Mouse (Mus musculus): ENCODE results near the gene Onecut1. TPM values are rescaled to one million over a fixed set of nuclear protein-coding genes. Genes with fewer than 3 reads are reported as not detected.
A peak's percentile ranks its signal among the peaks of the same experiment; 100 is the strongest.

Gene Onecut1
- polyA plus RNA-seq, 1 experiment from 2014 or later: 9.1 TPM

DNA sequence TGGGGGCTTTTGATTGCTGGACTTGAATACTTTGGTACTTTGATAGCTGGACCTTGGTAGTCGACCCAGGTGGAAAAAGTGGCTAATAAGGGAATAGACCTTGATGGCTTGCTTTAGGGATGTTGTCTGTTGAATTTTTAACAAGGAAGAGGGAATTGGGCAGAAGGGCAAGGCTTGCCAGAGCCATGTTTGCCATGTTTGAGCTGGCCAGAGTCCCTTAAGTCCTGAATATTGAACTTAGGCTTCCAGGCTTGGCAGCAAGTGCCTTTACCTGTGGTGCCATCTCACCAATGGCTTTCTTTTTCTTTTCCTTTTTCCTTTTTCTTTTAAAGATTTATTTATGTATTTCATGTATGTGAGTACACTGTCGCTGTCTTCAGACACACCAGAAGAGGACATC is 38.4 kb downstream of the Onecut1 start:
- ATAC-seq: no peak
- WGBS (ENCODE audit: insufficient replicate concordance): 83% methylated on average over 2 of the region's 2 CpGs
- Histone ChIP-seq H3K9me3 (ENCODE audit: low read length) (no peaks in the 10 kb centered on the region), H3K4me3 (ENCODE audit: low read depth, low read length) (no peak overlapping the region), H3K4me2 (ENCODE audit: low read depth, low read length) (no peak overlapping the region), H3K4me1 (ENCODE audit: insufficient read depth) (peaks cover 3% of the 10 kb centered on the region; the same call in 1 of the 2 replicates), H3K27me3 (ENCODE audit: insufficient read depth, low read length) (no peaks in the 10 kb centered on the region), H3K36me3 (replicated peaks; ENCODE audit: insufficient read depth, low read length) (no peaks in the 10 kb centered on the region), H3K9ac (replicated peaks) (no peak overlapping the region), H3K27ac (ENCODE audit: low read depth) (no peak overlapping the region)
- no peak for DNase-seq
- TF ChIP-seq EP300 (IDR thresholded peaks at IDR 0.05; ENCODE audit: low read depth) (no peak), CTCF (IDR thresholded peaks at IDR 0.05; ENCODE audit: low read depth) (no peak)

DNA sequence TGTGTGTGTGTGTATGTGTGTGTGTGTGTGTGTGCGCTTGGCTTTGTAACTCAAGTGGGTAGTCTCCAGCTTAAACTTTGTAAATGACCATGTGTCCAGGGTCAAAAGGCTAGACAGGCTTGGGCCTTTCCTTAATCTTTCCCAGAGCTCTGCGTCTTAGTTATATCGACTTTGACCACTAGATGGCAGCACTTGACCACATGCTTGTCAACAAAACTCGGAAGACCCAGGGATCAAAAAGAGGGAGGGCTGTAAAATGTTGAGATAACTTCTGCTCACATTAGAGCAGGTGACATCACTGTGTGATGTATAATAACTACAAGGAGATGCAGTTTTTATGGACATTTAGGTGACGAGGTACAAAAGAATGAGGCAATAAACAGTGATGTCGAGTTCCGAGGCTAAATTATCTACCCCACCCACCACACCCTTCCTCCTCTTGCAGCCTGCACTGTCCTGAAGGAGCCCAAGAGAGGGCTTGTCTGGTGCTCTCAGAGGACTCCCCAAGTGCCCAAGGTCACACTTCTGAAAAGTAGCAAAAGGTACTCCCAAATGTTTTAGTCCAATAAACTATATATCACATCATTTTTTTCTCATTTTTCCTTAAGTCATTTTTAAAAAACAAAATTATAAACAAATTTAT is 43.3 kb downstream of the Onecut1 start:
- Histone ChIP-seq H3K9ac (replicated peaks) (no peak overlapping the region), H3K9me3 (ENCODE audit: low read length) (no peaks in the 10 kb centered on the region), H3K4me2 (ENCODE audit: low read depth, low read length) (0 out of 2 replicates have a peak overlapping the region, but pooled peaks have one; percentile 19), H3K4me1 (ENCODE audit: insufficient read depth) (no peaks in the 10 kb centered on the region), H3K27ac (ENCODE audit: low read depth) (no peak overlapping the region), H3K36me3 (replicated peaks; ENCODE audit: insufficient read depth, low read length) (no peaks in the 10 kb centered on the region), H3K27me3 (ENCODE audit: insufficient read depth, low read length) (no peaks in the 10 kb centered on the region), H3K4me3 (ENCODE audit: low read depth, low read length) (no peak overlapping the region)
- 6% methylated on average over 7 of the region's 7 CpGs for WGBS (ENCODE audit: insufficient replicate concordance)
- DNase-seq (peak; percentile 69), ATAC-seq (no peak)
- TF ChIP-seq CTCF (IDR thresholded peaks at IDR 0.05; ENCODE audit: low read depth) (peak; percentile 89), EP300 (IDR thresholded peaks at IDR 0.05; ENCODE audit: low read depth) (no peak)

DNA sequence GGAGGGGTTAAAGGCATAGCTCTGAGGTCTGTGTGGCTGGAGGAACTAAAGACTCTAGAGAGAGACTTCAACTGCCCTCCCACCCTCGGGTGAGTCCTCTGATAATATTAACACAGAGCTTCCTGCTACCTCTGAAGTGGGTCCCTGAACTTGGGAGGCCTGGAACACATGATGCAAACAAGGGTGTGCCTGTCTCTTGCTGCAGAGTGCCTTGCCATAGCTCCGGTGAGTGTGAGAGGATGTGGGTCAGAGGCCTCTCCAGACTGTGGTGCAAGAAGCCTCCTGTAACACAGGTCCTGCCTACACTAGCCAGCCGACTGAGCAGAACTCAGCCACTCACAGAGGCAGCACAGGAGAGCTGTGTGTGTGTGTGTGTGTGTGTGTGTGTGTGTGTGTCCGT is 45.2 kb downstream of the Onecut1 start:
- H3K4me3 ChIP-seq (ENCODE audit: low read depth, low read length): no peak overlapping the region
- H3K9me3 ChIP-seq (ENCODE audit: low read length): no peaks in the 10 kb centered on the region
- ATAC-seq (peak; percentile 95), DNase-seq (peak; percentile 66)
- no peaks in the 10 kb centered on the region for H3K27me3 ChIP-seq (ENCODE audit: insufficient read depth, low read length)
- peak overlapping the region; percentile 44 for H3K27ac ChIP-seq (ENCODE audit: low read depth)
- no peaks in the 10 kb centered on the region for H3K4me1 ChIP-seq (ENCODE audit: insufficient read depth)
- TF ChIP-seq CTCF (IDR thresholded peaks at IDR 0.05; ENCODE audit: low read depth) (no peak), EP300 (IDR thresholded peaks at IDR 0.05; ENCODE audit: low read depth) (no peak)
- 14% methylated on average over 4 of the region's 4 CpGs for WGBS (ENCODE audit: insufficient replicate concordance)
- H3K4me2 ChIP-seq (ENCODE audit: low read depth, low read length): no peak overlapping the region
- no peaks in the 10 kb centered on the region for H3K36me3 ChIP-seq (replicated peaks; ENCODE audit: insufficient read depth, low read length)
- H3K9ac ChIP-seq (replicated peaks): no peak overlapping the region

DNA sequence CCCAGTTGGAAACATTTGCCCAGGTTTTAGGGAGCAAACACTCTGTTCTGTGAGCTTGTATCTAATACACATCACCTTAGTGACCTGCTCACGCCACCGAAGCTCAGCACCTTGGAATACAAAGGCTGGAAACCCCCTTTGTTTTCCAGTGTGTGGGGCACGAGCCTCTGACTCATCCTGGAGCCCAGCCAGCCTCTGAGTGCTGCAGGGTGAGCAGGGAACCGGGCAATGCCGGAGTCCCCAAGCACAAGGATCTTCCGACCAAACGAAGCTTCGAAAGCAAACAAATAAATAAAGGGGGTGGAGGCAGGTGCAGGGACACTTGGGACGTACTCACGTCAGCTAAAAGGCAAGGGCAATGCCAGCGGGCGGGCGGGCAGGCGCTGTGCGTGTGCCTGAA is 47.5 kb downstream of the Onecut1 start:
- Histone ChIP-seq H3K9ac (replicated peaks) (no peak overlapping the region), H3K27ac (ENCODE audit: low read depth) (no peak overlapping the region), H3K27me3 (ENCODE audit: insufficient read depth, low read length) (no peaks in the 10 kb centered on the region), H3K36me3 (replicated peaks; ENCODE audit: insufficient read depth, low read length) (no peaks in the 10 kb centered on the region), H3K4me1 (ENCODE audit: insufficient read depth) (no peaks in the 10 kb centered on the region), H3K9me3 (ENCODE audit: low read length) (no peaks in the 10 kb centered on the region), H3K4me2 (ENCODE audit: low read depth, low read length) (no peak overlapping the region), H3K4me3 (ENCODE audit: low read depth, low read length) (no peak overlapping the region)
- DNase-seq (peak; percentile 25), ATAC-seq (no peak)
- TF ChIP-seq EP300 (IDR thresholded peaks at IDR 0.05; ENCODE audit: low read depth): no peak
- no peak for TF ChIP-seq CTCF (IDR thresholded peaks at IDR 0.05; ENCODE audit: low read depth)
- WGBS (ENCODE audit: insufficient replicate concordance): 65% methylated on average over 15 of the region's 15 CpGs

DNA sequence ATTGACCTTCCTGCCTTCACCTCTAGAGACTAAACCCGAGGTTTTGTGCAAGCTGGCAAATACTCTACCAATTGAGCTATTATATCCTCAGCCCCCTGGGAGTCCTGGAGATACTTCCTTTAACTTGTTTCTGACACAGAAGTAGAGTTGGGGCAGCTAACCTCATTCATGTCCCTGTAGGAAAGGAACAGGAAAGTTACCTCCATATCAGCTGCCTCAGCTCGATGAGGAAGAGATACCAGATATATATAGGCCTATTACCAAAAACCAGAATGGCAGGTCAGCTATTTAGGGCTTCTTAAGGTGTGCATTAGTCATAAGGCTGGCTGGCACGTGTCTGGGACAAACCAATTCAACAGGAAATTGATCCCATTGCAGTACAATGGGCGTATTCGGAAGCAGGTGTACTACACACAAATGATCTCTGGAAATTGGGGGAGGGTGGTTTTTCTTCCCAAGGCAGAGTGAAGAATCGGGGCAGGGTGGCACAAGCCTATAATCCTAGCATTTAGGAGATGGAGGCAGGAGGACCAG is 48.6 kb downstream of the Onecut1 start:
- ATAC-seq: no peak
- no peaks in the 10 kb centered on the region for H3K36me3 ChIP-seq (replicated peaks; ENCODE audit: insufficient read depth, low read length)

DNA sequence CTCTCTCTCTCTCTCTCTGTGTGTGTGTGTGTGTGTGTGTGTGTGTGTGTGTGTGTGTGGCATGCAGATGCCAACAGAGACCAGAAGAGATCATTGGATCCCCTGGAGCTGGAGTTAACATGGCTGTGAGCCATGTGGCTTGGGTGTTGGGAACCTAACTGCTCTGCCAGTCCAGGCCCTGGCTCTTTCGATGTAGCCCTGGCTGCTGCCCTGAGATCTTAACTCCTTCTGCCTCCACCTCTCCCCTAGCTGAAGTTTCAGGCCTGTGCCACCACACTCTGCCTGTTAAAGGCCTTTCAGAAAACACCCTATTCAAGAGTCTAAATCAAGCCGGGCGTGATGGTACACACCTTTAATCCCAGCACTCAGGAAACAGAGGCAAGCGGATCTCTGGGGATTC is 49.7 kb downstream of the Onecut1 start:
- Histone ChIP-seq H3K4me2 (ENCODE audit: low read depth, low read length) (no peak overlapping the region), H3K9ac (replicated peaks) (no peak overlapping the region), H3K9me3 (ENCODE audit: low read length) (no peaks in the 10 kb centered on the region), H3K27ac (ENCODE audit: low read depth) (no peak overlapping the region), H3K4me3 (ENCODE audit: low read depth, low read length) (no peak overlapping the region), H3K36me3 (replicated peaks; ENCODE audit: insufficient read depth, low read length) (no peaks in the 10 kb centered on the region), H3K27me3 (ENCODE audit: insufficient read depth, low read length) (no peaks in the 10 kb centered on the region), H3K4me1 (ENCODE audit: insufficient read depth) (no peaks in the 10 kb centered on the region)
- DNase-seq (no peak), ATAC-seq (no peak)
- WGBS (ENCODE audit: insufficient replicate concordance): 86% methylated on average over 4 of the region's 4 CpGs
- no peak for TF ChIP-seq CTCF (IDR thresholded peaks at IDR 0.05; ENCODE audit: low read depth)
- TF ChIP-seq EP300 (IDR thresholded peaks at IDR 0.05; ENCODE audit: low read depth): no peak

More for the DNA sequence above, 48.6 kb downstream of the Onecut1 start:
- H3K9ac ChIP-seq (replicated peaks): no peak overlapping the region
- H3K27me3 ChIP-seq (ENCODE audit: insufficient read depth, low read length): no peaks in the 10 kb centered on the region
- no peak for DNase-seq
- H3K27ac ChIP-seq (ENCODE audit: low read depth): no peak overlapping the region
- no peak overlapping the region for H3K4me3 ChIP-seq (ENCODE audit: low read depth, low read length)
- no peaks in the 10 kb centered on the region for H3K9me3 ChIP-seq (ENCODE audit: low read length)
- H3K4me1 ChIP-seq (ENCODE audit: insufficient read depth): no peaks in the 10 kb centered on the region
- TF ChIP-seq EP300 (IDR thresholded peaks at IDR 0.05; ENCODE audit: low read depth) (no peak), CTCF (IDR thresholded peaks at IDR 0.05; ENCODE audit: low read depth) (no peak)
- no peak overlapping the region for H3K4me2 ChIP-seq (ENCODE audit: low read depth, low read length)
- 65% methylated on average over 6 of the region's 6 CpGs for WGBS (ENCODE audit: insufficient replicate concordance)
